Mouse (Mus musculus) induced T-regulatory cell, adult 2 months (primary cell): ENCODE data around the gene Ubald2.

ENCODE experiments used
- DNase-seq: peaks from one replicate; pipeline ENCODE4 v3.0.0-alpha.2; 2012; ENCODE audit warnings: low read depth

Ubald2 gene

GRCm38 (mm10) chr11:116433356-116434286 is at the start of gene Ubald2:
Gene Ubald2 (plus strand): TSS chr11:116434094.
- DNase-seq, result peak; percentile 100

GRCm38 (mm10) chr11:116384171-116384570 is 49.7 kb upstream of the Ubald2 start:
- no peak for DNase-seq

GRCm38 (mm10) chr11:116385999-116386398 is 47.9 kb upstream of the Ubald2 start:
- no peak for DNase-seq

- peak; percentile 61 for DNase-seq
Measured at GRCm38 (mm10) chr11:116387086-116388071, 46.5 kb upstream of the Ubald2 start.

GRCm38 (mm10) chr11:116388841-116389480 is 44.9 kb upstream of the Ubald2 start:
- peak; percentile 93 for DNase-seq

- DNase-seq, result peak; percentile 71
Measured at GRCm38 (mm10) chr11:116394769-116395168, 39.1 kb upstream of the Ubald2 start.

- DNase-seq, result peak; percentile 61
Measured at GRCm38 (mm10) chr11:116396276-116396933, 37.5 kb upstream of the Ubald2 start.

- peak; percentile 57 for DNase-seq
Measured at GRCm38 (mm10) chr11:116396934-116397330, 37.0 kb upstream of the Ubald2 start.

GRCm38 (mm10) chr11:116397517-116398347 is 36.2 kb upstream of the Ubald2 start:
- peak; percentile 56 for DNase-seq

- peak; percentile 23 for DNase-seq
Measured at GRCm38 (mm10) chr11:116398348-116398677, 35.6 kb upstream of the Ubald2 start.

GRCm38 (mm10) chr11:116400560-116400959 is 33.3 kb upstream of the Ubald2 start:
- peak; percentile 43 for DNase-seq

- DNase-seq, result peak; percentile 59
Measured at GRCm38 (mm10) chr11:116405601-116406000, 28.3 kb upstream of the Ubald2 start.

- peak; percentile 97 for DNase-seq
Measured at GRCm38 (mm10) chr11:116406231-116406728, 27.6 kb upstream of the Ubald2 start.

GRCm38 (mm10) chr11:116409008-116409407 is 24.9 kb upstream of the Ubald2 start:
- peak; percentile 66 for DNase-seq

- peak; percentile 44 for DNase-seq
Measured at GRCm38 (mm10) chr11:116410415-116410814, 23.5 kb upstream of the Ubald2 start.

GRCm38 (mm10) chr11:116411582-116411981 is 22.3 kb upstream of the Ubald2 start:
- DNase-seq, result no peak

GRCm38 (mm10) chr11:116412028-116412827 is 21.7 kb upstream of the Ubald2 start:
- DNase-seq, result peak; percentile 75

GRCm38 (mm10) chr11:116412904-116413630 is 20.8 kb upstream of the Ubald2 start, which contains the start of gene Rnf157:
Gene Rnf157 (minus strand): TSS chr11:116413032.
- DNase-seq, result peak; percentile 87

GRCm38 (mm10) chr11:116413631-116414022 is 20.3 kb upstream of the Ubald2 start:
- DNase-seq, result peak; percentile 92
